Comparison of ENCODE assay signal across 30 mouse cellular contexts in genomic region chr1:158259516-158260235, GRCm38 (mm10).
"Had no signal": no experiment of that assay in that cellular context is flagged by ENCODE, and none has a peak within 500 bp of the region (broad histone marks: within the 10 kb centered on the region; RNA-seq: fewer than 3 reads in every experiment).

No protein-coding gene starts in this region.

- H3K27me3 ChIP-seq: limb, embryonic 12.5 days; limb, embryonic 15.5 days; liver, embryonic 12.5 days; liver, embryonic 13.5 days; liver, embryonic 15.5 days; lung, embryonic 15.5 days; megakaryocyte, embryonic 14.5 days; midbrain, embryonic 15.5 days; neural tube, embryonic 12.5 days had no signal

- DNase-seq: left cerebral cortex, postnatal 4 days; liver; liver, embryonic 13.5 days; liver, postnatal 0 days; lung, adult 18-20 months; lung, adult 2 months; lung, embryonic 14.5 days; lung, postnatal 10 days; lung, postnatal 14 days; lung, postnatal 36 days; lung, postnatal 4 days had no signal

- H3K4me3 ChIP-seq: limb, embryonic 10.5 days; limb, embryonic 12.5 days; limb, embryonic 13.5 days; limb, embryonic 15.5 days; liver, embryonic 12.5 days; liver, embryonic 13.5 days; liver, embryonic 15.5 days; lung, embryonic 15.5 days; megakaryocyte, embryonic 14.5 days; midbrain, embryonic 10.5 days; midbrain, embryonic 12.5 days; midbrain, embryonic 13.5 days; midbrain, embryonic 15.5 days; myocyte; neural tube, embryonic 12.5 days; neural tube, embryonic 13.5 days had no signal

- H3K4me2 ChIP-seq: limb, embryonic 12.5 days; limb, embryonic 13.5 days; limb, embryonic 15.5 days; liver, embryonic 11.5 days; liver, embryonic 12.5 days; liver, embryonic 13.5 days; liver, embryonic 15.5 days; lung, embryonic 14.5 days; lung, embryonic 15.5 days; midbrain, embryonic 12.5 days; midbrain, embryonic 13.5 days; midbrain, embryonic 15.5 days; neural tube, embryonic 12.5 days; neural tube, embryonic 13.5 days had no signal

- H3K9ac ChIP-seq: limb, embryonic 12.5 days; limb, embryonic 13.5 days; limb, embryonic 15.5 days; liver, embryonic 12.5 days; liver, embryonic 13.5 days; liver, embryonic 14.5 days; liver, embryonic 15.5 days; liver, postnatal 0 days; lung, embryonic 14.5 days; lung, embryonic 15.5 days; midbrain, embryonic 12.5 days; midbrain, embryonic 13.5 days; midbrain, embryonic 15.5 days; neural tube, embryonic 12.5 days; neural tube, embryonic 13.5 days had no signal

- H3K4me1 ChIP-seq: limb, embryonic 12.5 days; limb, embryonic 13.5 days; limb, embryonic 15.5 days; liver, embryonic 12.5 days; liver, embryonic 13.5 days; liver, embryonic 15.5 days; lung, embryonic 15.5 days; megakaryocyte, embryonic 14.5 days; midbrain, embryonic 10.5 days; midbrain, embryonic 15.5 days; neural tube, embryonic 12.5 days; neural tube, embryonic 13.5 days had no signal

- H3K27ac ChIP-seq: limb, embryonic 10.5 days; limb, embryonic 12.5 days; limb, embryonic 13.5 days; limb, embryonic 15.5 days; liver, embryonic 12.5 days; liver, embryonic 13.5 days; liver, embryonic 14.5 days; liver, embryonic 15.5 days; lung, embryonic 15.5 days; macrophage; midbrain, embryonic 10.5 days; midbrain, embryonic 12.5 days; midbrain, embryonic 13.5 days; midbrain, embryonic 15.5 days; neural tube, embryonic 12.5 days; neural tube, embryonic 13.5 days had no signal

- H3K36me3 ChIP-seq: limb, embryonic 10.5 days; limb, embryonic 12.5 days; limb, embryonic 13.5 days; limb, embryonic 15.5 days; liver, embryonic 12.5 days; liver, embryonic 13.5 days; liver, embryonic 15.5 days; lung, embryonic 15.5 days; midbrain, embryonic 10.5 days; midbrain, embryonic 12.5 days; midbrain, embryonic 13.5 days; midbrain, embryonic 15.5 days; neural tube, embryonic 12.5 days; neural tube, embryonic 13.5 days had no signal

- H3K9me3 ChIP-seq: limb, embryonic 10.5 days; limb, embryonic 12.5 days; limb, embryonic 13.5 days; limb, embryonic 15.5 days; liver, embryonic 12.5 days; liver, embryonic 13.5 days; liver, embryonic 15.5 days; lung, embryonic 15.5 days; midbrain, embryonic 10.5 days; midbrain, embryonic 12.5 days; midbrain, embryonic 13.5 days; midbrain, embryonic 15.5 days; neural tube, embryonic 12.5 days; neural tube, embryonic 13.5 days had no signal

- ATAC-seq: liver, embryonic 12.5 days; liver, postnatal 0 days; lung, postnatal 0 days; midbrain, embryonic 13.5 days; midbrain, embryonic 15.5 days had no signal
